Mouse (Mus musculus): ENCODE measurements around the gene Fam102b.

- TF ChIP-seq POLR2A (IDR thresholded peaks at IDR 0.05; ENCODE audit: low read depth, low read length) = no peak
- TF ChIP-seq CTCF (IDR thresholded peaks at IDR 0.05; ENCODE audit: borderline replicate concordance, insufficient read depth, low read length) = no peak
Measured at GRCm38 (mm10) chr3:109029661-109030060, 2.3 kb upstream of the Fam102b start.

Measured in embryonic fibroblast, embryonic 13.5 days (primary cell).